Mouse (Mus musculus): ENCODE results near the gene Rplp2. TPM values are rescaled to one million over a fixed set of nuclear protein-coding genes. Genes with fewer than 3 reads are reported as not detected.

Gene Rplp2
- total RNA-seq, 2 experiments from 2014 or later: 876 to 946 TPM

DNA sequence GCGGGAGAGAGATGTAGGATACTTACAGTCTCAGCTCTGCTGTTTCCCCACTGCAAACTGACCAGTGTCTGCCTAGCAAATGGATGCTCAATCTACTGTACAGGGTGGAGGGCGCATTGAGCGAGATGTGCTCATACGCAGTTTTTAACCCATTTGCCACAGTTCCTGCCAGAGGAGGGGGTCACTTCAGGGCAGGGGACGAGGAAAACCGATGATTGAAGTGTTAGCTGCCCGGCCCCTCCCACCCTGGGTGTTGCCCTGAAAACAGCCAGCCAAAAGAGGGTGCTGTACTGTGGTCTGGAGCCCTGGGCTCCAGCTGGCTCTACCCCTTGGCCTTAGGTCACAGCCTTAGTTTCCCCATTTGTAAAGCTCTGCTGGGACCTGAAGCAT lies 29.8 kb downstream of the Rplp2 start:
- DNase-seq: no peak
- intact Hi-C loops (cut with DNase I): no loop called here

DNA sequence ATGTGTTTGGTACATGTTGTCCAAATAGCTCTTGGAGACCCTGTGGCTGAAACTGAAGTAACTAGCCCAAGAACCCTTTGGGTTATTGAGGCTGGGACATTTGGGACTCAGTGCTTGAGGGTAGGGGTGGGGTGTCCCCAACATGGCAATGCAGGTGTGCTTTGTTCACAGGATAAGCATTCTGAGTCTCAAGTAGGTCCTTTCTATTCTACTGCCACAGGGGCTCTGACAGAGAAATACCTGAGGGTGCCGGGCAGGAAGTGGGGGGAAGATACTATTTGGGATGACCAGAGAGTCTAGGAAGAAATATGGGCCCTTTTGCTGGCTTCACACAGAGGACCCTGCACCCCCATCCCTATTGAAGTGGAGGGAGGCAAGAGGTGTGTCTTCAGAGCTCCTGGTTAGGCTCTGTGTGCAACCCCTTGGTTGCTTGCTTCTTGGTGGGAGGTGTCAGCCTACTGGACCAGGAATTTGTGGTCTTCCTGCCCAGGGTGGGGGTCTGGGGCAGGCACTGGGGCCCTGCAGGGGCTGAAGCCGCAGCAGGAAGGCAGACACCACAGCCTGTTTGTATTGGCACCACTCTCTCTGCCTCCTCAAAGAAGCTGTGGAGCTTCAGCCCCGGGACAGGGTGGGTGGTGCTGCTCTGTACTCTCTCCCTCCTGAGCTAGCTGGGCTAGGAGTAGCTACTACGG lies 30.6 kb downstream of the Rplp2 start:
- intact Hi-C loops (cut with DNase I): no loop called here
- DNase-seq: peak; percentile 29 to 32

DNA sequence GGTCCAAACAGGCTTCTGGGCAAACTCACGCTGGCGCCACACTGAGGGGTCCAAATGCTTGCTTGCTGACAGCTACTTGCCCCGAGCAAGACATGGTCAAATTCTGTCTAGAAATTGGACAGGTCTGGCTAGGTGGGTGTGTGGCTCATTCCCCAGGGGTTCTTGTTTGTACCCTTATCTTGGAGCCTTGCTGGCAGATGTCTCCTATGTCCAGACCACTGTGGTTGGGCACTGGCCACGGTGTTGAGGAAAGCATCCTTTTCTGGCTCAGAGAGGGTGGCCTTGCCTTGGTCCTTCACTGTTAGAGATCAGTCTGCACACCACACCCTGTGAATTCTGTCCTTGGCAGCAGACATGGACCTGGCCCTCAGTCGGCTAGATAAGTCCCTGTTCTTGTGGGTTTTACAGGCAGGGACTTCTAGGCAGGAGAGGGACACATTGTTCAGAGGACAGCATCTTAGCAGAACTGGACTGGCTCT lies 31.1 kb downstream of the Rplp2 start:
- intact Hi-C loops (cut with DNase I): no loop called here
- peak in 1 of 2 experiments; percentile 30 for DNase-seq

DNA sequence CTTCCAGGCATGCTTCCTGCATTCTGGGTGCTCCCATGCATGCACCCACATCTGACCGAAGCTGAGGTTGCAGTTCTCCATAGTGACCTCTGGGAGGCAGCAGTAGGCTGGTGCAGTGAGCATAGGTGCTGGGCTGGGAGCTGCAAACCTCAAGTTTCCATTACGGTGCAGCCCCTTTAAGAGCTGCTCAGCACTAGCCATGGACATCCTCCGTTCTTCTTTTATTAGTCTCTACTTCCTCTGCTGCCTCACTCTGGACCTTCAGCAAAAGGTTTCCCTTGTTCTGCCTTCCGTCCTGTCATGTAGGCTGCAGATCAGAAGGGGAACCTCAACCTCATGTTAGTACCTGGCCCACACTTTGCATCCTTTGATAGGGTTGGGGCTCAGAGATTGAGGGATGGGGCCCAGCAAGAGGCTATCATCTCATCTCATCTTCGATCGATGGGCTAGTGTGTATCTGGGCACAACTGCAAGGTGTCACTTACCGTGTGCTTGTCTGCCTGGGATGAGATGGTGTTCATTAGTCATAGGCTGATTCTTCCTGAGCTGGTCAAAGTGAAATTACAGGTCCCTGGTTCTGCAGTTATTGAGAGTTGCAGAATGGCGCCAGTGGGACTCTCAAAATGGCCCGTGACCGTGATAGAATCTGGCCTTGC lies 33.8 kb downstream of the Rplp2 start:
- intact Hi-C loops (cut with DNase I): loop anchor here (1.0 to 2.0 kb wide), 2 partner anchors 44 to 186 kb away; no protein-coding TSS in a partner anchor
- DNase-seq: peak; percentile 66 to 81

DNA sequence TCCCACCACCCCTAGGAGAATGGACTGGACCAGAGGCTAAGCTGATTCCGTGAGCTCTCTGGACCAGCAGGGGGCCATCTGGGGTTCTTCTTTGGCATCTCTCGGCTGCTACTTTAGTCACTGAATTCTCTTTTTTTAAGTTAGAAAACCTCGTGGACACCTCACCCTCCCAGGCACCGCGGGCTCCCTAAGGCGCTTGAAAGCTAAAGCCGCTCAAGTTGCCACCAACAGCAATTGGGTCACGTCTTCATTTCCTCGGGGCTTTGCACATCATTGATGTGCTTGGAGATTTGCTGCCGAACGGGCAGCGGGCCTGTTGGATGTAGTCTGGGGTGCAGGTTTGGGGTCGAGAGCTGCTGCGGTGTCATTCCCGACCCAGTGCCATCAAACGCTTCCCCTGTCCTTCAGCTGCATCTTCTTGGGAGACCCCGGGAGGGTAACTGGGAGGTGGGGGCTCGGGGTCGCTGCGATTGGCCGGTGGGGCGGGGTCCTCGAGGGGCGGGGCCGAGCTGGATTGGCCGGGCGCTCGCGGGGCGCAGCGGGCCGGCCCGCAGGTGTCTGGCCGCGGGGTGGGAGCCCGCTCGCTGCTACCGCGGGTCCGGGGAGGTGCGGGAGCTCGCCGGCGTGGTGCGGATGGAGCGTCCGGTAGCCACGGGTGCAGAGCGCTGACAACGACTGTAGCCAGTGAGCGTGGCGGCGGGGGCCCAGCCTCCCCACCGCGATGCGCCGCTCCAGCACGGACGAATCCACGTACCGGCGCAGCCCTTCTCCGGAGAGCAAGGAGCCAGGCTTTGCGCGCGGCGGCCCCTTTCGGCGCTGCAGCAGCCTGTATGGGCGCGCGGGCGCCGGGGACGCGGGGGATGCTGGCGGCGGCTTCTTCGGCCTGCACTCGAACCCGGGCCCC lies 34.6 kb downstream of the Rplp2 start:
- intact Hi-C loops (cut with DNase I): loop anchor here (2.0 kb wide), 1 partner anchor 185 kb away; no protein-coding TSS in a partner anchor
- DNase-seq: peak; percentile 46 to 64

DNA sequence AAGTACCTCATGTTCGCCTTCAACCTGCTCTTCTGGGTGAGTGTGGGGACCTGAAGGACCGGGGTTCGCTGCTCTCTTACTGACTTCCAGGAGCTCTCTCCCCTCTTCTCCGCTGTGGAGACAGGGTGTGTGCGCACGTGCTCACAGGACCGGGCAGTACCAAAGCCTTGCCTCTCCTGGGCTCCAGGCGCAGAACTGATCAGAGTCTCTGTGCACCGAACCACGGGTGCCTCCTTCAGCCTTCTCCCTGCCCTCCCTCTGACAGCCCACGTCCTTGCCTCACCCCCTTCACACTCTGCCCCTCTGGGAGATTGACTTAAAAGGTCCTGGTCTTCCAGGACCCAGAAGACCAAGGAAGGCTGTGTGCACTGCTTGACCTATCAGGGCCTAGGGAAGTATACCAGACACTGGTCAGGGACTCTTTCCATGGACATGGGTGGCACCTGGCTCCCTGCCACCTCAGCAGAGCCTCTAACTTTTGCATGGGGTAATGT lies 35.4 kb downstream of the Rplp2 start:
- intact Hi-C loops (cut with DNase I): no loop called here
- DNase-seq: no peak

DNA sequence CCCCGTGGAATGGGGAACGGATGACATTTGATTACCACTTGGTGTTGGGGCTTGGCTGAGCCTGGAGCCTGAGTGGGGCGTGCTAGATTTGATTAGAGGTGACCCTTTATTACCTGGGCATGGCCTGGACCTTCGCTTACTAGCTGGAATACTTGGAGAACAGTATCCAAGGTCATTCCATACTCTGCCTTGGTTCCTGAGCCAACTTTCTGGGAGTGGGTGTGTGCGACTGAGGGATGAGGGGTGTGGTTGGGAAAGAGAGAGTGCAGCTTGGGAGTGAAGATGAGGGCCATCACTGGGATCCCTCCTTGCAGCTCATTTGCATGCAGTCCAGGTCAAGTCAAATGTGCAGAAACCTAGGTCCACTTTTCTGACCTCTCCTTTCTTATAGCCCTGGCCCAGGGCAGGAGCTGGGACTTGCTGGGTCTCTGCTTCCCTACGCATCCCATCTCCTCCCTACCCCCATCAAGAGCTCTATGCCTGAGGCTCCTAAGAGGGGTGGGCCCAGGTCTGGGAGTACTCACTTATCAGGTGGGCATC lies 36.0 kb downstream of the Rplp2 start:
- intact Hi-C loops (cut with DNase I): no loop called here
- DNase-seq: no peak

DNA sequence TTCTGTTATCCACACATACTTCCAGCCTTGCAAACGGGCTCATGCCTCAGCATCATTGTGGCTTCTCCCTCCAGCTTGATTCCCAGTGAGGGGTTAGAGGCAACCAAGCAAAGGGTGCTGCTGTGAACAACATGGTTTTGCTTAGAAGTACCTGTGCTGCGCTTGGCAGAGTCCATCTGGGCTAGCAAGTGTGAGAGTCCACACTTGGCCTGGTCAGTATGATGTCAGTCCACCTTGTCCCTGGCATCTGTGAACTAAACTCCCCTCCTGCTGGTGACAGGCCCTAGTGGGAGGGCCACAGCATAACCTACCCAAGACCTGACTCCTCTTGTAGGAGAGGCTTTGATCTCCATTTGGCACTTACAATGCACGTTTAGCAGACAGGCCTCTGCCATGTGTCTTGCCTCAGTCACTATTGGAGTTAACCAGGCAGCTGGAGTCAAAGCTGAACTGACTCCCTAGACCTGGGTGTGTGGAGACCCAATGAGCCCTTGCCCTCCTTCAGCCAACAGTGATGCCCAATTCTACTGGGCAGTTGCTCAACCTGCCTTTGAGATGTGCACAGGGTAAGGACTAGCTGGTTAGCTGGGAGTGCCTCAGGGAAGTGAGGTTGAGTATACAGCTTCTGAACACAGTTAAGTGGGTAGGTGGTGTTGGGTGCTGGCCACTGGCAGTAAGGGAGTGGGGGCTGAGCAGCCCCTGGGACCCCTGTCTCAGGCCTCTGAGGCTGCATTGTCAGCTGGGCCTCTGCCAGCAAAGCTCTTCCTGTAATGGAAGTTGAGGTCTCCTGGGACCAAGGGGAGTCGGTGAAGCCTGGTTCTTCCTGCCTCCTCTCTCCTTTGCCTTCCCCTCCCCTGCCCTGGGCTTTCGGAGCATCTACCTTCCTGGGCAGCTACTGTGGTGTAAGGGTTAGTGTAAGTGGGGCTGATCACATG lies 37.3 kb downstream of the Rplp2 start:
- peak in 1 of 2 experiments; percentile 27 for DNase-seq
- intact Hi-C loops (cut with DNase I): no loop called here

DNA sequence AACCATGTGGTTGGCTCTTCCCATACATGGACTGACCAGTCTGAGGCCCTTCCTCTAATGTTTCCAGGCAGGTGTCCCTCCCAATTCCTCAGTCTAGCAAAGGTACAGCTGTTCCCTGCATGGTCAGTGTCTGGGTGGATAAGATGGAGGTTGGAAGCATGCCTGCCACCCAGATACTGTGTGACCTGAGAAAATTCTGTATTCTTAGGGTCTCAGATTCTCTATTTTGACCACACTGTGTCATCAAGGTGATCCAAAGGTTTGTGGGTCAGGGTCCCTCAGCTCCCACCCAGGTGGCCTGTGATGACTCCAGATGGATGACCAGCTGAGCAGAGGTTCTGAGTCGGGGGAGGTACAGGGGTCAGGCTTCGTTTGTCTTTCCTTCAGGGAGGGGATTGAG lies 38.0 kb downstream of the Rplp2 start:
- intact Hi-C loops (cut with DNase I): no loop called here
- DNase-seq: no peak

DNA sequence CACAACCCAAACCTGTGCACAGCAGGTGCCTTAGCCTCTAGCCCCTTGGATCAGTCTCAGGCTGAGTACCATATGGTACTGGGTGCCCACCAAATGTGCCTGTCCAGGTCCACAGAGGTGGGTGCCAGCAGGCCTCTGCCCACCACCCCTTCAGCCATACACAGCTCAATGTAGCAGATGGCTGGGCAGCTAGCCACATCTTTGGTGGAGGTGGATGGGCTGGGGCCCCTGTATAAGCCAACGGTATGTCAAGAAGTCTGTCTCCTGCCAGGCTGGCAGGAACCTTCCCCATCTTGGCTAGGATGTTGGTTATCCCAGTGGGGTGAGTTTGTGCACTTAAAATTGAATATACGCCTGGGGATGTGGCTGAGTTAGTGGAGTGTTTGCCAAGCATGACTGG lies 38.4 kb downstream of the Rplp2 start:
- no peak for DNase-seq
- intact Hi-C loops (cut with DNase I): no loop called here

DNA sequence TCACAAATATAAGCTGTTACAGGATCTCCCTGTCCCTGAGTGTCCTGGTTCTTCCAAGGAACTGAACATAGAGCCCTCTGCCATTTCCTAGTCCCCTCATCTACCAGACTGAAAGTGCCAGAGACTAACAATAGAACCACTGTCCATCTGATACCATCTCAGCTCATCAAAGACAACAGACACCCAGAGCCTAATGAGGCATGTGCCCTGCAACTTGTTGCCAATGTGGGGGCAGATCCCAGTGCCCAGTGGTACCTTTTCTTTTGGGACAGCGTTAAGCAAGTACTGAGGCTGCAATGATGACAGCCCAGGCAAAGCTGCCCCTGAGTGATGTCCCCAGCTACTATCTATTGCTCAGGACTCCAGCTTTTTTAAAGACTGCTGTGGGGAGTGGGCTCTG lies 39.1 kb downstream of the Rplp2 start:
- intact Hi-C loops (cut with DNase I): no loop called here
- no peak for DNase-seq

DNA sequence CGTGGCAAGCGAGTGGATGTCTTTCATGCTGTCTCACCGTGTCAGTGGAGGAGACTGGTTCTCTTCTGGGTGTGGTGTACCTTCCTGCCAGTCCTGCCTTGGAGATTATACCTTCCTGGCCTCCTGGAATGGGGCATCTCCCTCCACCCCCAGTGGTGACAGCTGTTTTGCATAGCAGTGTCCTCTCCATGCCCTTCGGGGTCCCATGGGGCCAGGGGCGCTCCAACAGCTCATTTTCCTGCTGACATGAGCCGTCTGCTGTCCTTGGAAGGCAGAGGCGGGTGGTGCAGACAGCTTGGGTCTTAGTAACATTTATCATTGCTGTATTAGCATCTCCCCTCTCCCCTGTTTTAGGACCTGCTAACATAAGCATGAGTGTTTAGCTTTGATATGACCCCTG lies 40.0 kb downstream of the Rplp2 start:
- DNase-seq: no peak
- intact Hi-C loops (cut with DNase I): no loop called here

DNA sequence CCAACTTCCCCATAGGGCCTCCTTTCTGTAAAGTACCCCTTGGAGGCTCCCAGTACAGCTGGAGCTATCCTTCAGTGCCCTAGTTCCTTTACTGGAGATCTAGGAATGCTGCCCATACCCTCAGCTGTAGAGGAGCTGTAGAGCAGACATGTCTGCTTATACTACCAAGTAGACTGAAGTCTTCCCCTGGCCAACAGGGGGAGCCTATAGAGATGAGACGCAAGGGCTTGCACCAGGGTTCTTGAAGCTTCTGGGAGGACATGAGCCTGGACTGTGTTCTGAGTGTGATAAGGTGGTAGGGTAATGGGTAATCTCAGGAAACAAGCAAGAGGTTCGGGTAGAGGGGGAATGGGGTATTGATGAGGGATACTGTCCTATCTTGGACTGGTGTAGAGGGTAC lies 44.0 kb downstream of the Rplp2 start:
- no peak for DNase-seq
- intact Hi-C loops (cut with DNase I): no loop called here

DNA sequence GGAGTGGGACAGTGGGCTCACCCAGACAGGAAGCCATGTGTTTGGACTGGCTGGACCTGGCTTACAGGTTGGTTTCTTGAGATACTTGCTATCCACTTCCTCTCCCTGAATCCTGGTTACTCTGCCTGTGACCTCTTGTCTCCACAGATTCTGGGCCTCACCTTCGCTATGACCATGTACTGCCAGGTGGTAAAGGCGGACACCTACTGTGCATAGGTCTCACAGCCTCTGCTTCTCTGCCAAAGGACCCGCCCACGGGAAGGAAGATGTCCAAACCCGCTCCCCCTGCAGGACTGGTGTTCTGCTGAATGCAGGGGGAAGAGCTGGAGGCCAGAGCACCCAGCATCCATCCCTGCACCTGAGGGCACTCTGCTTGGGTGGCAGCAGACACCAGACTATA lies 45.6 kb downstream of the Rplp2 start:
- intact Hi-C loops (cut with DNase I): no loop called here

DNA sequence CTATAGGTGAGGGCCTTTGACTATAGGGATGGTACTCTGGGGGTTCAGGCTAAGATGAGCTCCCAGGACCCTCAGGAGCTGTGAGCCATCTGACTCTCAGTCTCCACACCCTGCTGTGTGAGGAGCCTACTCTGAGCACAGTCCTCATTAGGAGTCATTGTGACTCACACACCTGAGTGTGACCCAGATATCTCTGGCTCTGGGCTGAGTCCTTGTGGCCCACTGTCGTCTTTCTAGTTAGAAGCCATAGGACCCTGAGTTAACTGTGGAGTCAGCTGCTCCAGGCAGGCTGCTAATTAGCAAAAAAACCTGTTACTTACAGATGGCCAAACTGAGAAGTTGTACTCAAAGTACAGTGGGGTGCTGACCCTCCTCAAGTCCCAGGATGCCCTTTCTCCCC lies 46.6 kb downstream of the Rplp2 start:
- no peak for DNase-seq
- intact Hi-C loops (cut with DNase I): no loop called here

More for the DNA sequence above, 45.6 kb downstream of the Rplp2 start:
- no peak for DNase-seq

DNA sequence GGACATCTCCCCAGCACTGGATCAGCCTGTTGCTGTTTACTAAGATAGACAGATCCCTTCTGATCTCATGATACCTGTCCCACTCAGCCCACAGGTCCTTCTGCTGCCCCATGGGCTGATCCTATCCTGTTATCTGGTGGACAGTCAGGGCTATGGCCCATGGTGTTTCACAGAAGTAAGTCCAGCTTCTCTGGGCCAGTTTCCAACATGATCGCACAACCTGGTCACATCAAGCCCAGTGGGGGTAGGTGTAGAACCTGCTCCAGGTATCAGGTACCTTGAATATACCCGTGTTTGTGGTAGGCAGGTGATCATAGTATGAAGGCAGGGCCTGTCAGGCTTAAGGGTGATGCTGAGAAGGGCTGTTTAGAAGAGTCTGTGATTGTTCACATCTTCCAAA lies 48.2 kb downstream of the Rplp2 start:
- intact Hi-C loops (cut with DNase I): no loop called here

DNA sequence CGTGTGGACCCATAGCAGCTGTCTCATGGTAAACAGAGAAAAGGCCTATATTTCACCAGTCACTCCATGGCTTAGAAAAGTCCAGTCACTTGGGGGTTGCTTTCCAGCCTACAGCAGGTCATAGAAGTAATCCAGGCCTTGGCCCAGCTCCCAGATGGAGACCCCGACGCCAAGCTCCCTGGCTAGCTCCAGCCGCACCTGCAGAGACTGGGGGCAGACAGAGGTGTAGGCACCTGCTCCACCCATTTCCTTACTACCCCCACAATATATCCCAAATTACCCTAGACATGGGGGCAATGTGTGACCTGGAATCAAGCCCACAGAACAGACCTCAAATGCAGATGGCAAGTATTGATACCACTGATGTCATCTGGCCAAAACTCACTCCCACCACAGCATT lies 48.8 kb downstream of the Rplp2 start:
- intact Hi-C loops (cut with DNase I): no loop called here
- no peak for DNase-seq

More for the DNA sequence above, 48.2 kb downstream of the Rplp2 start:
- no peak for DNase-seq

DNA sequence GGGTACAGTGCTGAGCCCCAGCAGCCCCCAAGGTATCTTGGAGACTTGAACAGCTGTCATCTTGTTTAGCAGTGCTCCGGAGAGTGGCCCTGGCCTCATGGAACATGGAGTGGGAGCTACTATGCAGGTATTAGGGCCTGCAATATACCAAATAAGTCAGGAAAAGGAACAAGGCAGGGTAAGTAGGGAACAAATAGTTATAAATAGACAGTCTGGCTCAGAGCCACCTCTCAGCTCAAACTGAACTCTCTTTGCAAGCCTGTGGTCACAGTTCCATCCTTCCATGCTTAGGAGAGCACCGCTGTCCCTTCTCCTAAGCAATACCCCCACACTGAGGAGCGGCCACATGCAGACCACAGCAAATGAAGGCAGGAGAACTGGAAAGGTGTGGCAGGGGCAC lies 50.4 kb downstream of the Rplp2 start:
- intact Hi-C loops (cut with DNase I): no loop called here
- DNase-seq: peak; percentile 20 to 39
